Mouse (Mus musculus) spleen, postnatal 14 days (tissue): ENCODE results near the gene AI467606.
A peak's percentile ranks its signal among the peaks of the same experiment; 100 is the strongest.

ENCODE experiments used
- DNase-seq, 2 experiments: peaks; one replicate each; pipeline ENCODE4 v3.0.0; 2021 to 2022; ENCODE audit warnings: low spot score in 2 of 2

The AI467606 gene

GRCm38 (mm10) chr7:127093914-127094313 is 2.8 kb downstream of the AI467606 start:
- DNase-seq = no peak

GRCm38 (mm10) chr7:127096456-127096855 is 5.3 kb downstream of the AI467606 start:
- no peak for DNase-seq

DNA sequence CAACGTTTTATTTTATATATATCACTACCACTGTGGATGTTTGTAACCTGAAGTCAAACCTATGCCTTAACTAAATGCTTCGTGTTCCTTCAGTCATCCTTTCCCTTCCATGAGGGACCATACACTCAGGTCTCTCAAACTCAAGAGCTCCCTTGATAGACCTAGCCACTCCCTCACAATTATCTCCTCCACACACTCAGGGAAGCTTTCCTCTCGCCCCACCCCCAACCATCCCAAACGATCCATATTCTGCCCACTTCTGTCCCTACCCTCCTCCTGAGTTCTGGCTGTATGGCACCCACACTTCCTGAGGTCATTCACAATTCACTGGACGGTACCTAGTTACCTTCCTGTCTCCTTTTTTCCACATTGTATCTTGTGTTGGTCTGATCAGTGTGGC is 7.4 kb downstream of the AI467606 start:
- DNase-seq = no peak

DNA sequence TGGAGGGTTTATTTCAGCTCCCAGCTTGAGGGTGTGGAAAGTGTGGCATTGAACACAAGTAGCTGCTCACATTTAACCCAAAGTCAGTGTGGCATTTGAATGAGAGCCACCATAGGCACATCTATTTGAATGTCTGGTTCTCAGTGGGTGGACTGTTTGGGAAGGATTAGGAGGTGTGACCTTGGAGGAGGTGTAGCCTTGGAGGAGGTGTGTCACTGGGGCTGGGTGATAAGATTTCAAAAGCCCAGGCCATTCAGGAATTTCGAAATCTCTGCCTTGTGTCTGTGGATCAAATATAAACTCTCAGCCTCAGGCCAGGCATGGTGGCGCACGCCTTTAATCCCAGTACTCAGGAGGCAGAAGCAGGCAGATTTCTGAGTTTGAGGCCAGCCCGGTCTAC is 7.8 kb downstream of the AI467606 start:
- no peak for DNase-seq

DNA sequence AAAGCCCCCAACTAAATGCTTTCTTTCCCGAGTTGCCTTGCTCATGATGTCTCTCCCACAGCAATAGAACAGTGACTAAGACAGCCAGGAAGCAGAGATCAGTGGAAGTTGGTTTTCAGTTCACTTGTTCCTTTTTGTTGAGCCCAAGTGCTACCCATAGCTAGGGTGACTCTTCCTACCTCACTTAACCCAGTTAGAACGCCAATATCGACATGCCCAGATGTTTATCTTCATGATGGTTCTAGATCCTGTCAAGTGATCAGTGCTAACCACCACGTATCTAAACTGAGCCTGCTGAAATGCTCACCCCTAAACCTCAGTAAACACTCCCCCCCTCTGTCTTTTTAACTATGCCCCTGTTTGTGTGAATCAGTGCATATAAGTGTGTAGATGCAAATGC is 8.4 kb downstream of the AI467606 start:
- no peak for DNase-seq

DNA sequence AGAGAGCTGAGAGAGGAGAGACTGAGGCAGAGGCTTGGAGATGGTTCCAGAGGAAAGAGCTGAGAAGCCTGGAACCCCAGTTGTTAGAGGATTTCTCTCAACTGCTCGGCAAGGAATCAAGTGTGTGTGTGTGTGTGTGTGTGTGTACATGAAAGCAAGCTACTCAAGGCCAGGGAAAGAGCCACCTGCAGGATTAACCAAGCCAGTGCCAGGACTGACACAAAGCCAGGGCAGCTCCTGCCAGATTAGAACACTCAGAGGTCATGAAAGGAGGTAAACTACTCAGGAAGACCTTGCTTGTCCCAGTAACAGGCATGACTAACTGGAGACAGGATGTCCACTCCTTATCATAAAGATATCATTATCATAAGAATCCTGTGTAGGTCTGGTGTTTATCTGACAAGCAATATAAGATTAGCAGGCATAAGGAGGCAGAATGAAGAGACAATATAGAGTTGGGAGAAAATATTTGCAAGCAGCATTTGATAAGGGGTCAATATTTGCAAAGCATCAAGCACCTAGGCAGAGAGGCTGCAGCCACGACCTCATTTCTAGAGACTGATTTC is 10.4 kb downstream of the AI467606 start:
- DNase-seq = no peak

DNA sequence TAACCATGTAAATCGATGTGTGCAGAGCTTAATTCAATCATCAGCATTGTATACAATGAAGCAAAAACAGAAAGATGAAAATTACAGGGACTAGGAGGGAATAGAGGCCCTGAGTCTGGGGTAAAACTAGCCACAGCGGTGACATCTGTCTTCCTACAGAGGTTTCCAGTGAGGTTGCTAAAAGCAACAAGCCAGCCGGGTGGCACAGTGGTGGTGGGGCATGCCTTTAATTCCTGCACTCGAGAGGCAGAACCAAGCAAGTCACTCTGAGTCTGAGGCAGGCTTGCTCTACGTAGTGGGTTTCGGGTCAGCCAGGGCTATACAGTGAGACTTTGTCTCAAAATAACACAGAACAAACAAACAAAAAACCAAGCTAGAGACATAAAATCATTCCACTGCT is 11.0 kb downstream of the AI467606 start:
- no peak for DNase-seq

DNA sequence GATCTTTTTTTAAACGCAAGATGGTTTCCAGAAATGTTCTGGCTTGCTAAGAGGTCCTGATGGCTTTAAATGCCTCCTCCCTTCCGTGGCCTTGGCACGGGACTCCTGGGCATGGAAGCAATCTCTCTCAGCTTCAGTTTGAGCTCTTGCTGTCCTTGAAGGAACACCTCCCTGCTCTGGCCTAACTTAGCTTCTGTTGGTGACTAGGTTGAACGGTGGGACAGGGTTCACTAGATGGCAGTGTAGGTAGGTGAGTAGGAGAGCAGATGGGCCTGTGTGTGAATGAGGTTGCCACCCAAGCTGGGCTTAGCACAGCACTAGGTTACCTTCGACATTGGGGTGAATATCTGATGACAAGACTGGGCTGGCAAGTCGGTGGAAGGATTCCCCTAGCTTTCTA is 12.8 kb downstream of the AI467606 start:
- no peak for DNase-seq

- peak in 1 of 2 experiments; percentile 60 for DNase-seq
Measured at GRCm38 (mm10) chr7:127104560-127105332, 13.6 kb downstream of the AI467606 start.

DNA sequence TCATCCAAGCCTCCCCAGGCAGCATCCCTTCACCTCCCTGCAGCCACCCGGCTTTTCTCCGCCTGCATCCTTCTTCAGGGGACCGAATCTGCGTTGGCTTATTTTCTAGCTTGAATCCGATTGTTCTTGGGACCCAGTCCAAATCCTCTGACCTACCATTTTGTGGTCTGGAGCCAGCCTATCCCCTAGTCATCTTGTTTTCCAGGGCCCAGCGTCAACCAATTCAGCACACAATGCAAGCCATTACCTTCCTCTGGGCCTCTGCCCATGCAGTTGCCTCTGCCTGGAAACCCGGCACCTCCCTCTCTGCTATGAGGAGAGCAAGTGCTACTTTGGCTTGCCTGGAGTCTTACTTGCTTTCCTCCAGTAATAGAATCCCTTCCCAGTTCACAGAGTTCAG is 14.4 kb downstream of the AI467606 start:
- DNase-seq = no peak

DNA sequence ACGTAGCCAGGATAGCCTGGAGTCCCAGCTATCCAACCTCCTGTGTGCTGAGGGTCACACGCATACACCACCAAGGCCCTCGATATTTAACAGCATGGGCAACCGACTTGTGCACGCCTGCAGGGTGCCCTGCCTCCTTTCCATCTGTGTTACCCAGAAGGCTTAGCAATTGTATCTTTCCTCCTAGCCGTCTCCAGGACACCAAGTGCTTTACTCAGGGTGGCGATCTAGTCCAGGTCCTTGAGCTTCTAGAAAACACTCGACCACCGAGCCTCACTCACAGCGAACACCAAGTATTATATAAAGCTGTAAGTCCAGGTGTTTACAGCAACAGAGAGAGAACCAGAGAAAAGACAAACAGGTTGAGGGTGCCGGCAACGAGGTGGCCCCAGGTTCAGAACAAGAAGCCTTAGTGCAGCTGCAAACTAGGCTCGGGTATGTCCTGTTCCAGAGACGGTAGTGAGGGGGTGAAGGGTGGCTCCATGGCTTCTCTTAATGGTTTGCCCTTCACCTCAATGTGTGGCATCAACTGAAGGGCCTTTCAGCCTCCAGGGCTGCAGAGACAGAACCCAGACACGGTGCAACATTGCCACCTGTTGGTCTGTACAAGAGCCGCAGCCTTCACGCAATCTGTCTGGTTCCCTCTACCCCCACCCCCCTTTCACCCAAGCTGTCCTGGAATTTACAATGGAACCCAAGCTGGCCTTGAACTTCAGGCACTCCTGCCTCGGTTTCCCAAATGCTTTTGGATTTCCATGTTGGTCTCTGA is 19.3 kb downstream of the AI467606 start:
- peak; percentile 56 to 69 for DNase-seq

DNA sequence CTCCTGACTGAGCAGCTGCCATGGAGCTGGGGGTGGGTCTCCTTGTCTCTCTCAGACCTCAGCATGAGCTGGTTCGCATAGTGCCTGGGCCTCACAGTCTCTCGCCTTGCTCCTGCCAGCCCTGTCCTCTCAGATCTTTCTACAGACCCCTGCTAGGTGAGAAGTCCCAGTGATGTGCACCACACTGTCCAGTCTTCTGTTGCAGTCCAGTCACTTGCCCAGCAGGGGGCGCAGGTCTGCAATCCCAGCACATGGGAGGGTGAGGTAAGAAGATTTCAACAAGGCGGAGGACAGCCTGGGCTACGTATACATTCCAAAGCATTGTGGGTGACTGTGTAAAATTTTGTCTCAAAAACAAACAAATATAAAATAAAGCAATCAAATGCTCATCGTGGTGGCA is 20.3 kb downstream of the AI467606 start:
- peak; percentile 71 to 81 for DNase-seq

GRCm38 (mm10) chr7:127112251-127112841 is 21.2 kb downstream of the AI467606 start:
- DNase-seq = no peak

GRCm38 (mm10) chr7:127112921-127113597 is 21.9 kb downstream of the AI467606 start:
- no peak for DNase-seq

DNA sequence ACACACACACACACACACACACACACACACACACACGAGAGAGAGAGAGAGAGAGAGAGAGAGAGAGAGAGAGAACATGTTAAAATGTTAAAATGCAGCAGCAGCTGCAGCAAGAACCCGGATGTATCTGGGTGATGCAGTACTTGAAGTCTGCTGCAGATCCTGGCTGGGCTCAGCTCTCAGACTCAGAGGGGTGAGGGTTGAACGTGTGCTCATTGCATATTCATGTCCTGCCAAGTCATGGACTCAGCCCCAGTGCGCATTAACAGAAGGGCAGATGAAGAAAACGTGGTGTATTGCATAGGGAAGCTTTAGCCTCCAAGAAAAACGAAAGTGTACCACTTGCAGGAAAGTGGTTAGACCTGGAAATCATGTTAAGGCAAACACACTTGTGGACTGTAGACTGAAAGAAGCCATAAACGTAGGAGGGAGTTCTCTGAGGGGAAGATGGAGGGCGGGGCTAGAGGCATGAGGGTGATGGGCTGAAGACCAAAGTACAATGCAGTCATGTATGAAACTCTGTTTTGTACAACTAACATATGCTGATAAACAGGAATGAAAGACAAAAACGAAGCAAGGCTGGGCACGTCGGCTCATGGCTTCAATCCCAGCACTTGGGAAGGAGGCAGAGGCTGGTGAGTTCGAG is 22.6 kb downstream of the AI467606 start:
- DNase-seq = no peak

DNA sequence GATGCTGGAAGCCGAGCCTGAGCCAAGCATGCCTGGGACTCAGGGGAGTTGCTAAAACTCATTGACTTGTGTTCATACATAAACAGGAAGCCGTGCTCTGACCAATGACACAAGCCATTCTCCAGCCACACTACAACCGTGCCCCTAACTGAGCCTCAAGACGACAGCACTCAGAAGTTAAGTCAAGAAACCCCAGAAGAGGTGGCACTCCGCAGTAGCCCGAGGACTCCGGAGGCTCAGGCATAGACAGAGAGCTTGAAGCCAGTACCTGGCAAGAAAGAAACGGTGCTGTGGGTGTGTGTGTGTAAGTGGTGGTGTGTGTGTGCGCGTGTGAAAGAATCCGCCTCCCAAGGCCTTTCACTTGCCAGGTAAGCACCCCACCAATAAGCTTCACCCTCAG is 23.8 kb downstream of the AI467606 start:
- DNase-seq = no peak

DNA sequence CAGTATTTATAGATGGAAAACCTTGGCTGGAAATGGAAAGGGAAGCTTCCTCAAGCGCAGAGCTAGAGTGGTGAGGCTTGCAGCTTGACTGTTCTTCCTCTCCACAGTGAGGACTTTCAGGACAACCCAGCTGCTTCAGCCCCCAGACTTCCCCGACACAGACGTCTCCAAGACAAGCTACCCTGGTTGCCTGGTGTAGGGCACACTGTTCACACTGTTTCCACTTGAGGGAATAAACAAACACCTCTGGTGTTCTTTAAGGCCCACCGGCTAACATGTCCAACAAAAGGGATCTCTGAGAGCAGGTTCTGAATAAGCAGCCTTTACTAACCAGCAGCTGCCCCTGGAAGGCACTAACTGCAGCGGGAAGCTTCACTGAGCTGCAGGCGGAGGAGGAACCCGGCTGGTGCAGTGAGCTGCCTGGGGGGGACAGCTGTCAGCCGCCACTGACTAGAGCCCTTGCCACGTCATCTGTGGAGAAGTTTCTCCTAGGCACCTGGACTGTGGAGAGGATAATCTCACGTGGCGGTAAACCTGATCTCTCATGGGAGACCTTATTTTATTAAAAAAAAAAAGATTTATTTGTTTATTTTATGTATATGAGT is 25.3 kb downstream of the AI467606 start:
- no peak for DNase-seq

GRCm38 (mm10) chr7:127117948-127118347 is 26.8 kb downstream of the AI467606 start:
- no peak for DNase-seq

DNA sequence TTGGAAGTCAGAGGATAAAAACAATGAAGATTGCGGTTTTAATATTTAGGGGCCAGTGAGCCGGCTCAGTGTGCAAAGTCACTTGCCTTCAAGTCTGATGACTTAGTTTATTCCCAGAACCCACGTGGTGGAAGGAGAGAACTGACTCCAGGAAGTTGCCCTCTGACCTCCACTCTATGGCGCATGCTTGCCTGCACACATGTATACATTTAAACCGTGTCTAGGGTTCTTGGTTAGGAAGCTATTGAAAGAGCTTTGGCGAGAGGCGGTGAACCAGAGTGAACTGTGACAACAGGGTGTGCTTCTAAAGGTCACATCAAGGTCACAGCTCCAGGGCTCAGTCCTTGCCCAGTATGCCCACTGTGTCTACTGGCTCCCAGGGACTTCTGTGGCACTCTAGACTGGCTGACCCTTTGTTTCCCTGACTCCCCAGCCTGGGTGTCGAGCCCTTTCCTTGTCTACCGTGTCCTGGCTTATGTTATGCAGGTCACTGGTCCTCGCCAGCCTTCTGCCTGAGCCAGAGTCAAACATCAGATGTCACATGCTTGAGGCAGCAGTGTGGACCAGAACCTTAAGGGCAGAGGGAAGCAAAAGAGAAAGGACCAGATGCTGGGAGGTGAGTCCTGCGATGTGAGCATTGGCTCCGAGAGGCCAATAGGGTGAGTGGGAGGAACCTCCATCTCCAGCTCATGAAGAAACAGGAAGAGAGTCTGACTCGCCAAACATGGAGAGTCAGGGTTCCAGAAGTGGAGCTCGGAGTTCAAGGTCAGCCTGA is 27.7 kb downstream of the AI467606 start:
- no peak for DNase-seq
